Mouse (Mus musculus) forebrain, embryonic 12.5 days (tissue): ENCODE data around the gene Pycr1. TPM values are rescaled to one million over a fixed set of nuclear protein-coding genes. Genes with fewer than 3 reads are reported as not detected.
A peak's percentile ranks its signal among the peaks of the same experiment; 100 is the strongest.

Experiments used
- ATAC-seq: fragments of 200-750 bp; cut with Nextera tagmentation; 2 replicates; pipeline ENCODE4 v1.8.0; 2017; ENCODE audit warnings: moderate TSS enrichment; ENCODE audit not compliant: low FRiP score
- H3K27ac ChIP-seq: fragments of 300-500 bp; sonication (generic); 2 replicates; pipeline ENCODE4 v1.5.1; 2016; ENCODE audit warnings: mild to moderate bottlenecking
- H3K27me3 ChIP-seq: fragments of 300-500 bp; sonication (generic); 2 replicates; pipeline ENCODE4 v1.6.1; 2016; ENCODE audit warnings: mild to moderate bottlenecking
- H3K36me3 ChIP-seq: fragments of 300-500 bp; sonication (generic); replicated peaks from 2 replicates; pipeline ENCODE4 v1.6.1; 2016; ENCODE audit warnings: mild to moderate bottlenecking
- H3K4me1 ChIP-seq: fragments of 300-500 bp; sonication (generic); 2 replicates; pipeline ENCODE4 v1.6.1; 2016
- H3K4me2 ChIP-seq: fragments of 300-500 bp; sonication (generic); 2 replicates; pipeline ENCODE4 v1.6.1; 2016; ENCODE audit warnings: mild to moderate bottlenecking, moderate library complexity
- H3K4me3 ChIP-seq: fragments of 300-500 bp; sonication (generic); replicated peaks from 2 replicates; pipeline ENCODE4 v1.5.1; 2016; ENCODE audit warnings: mild to moderate bottlenecking
- H3K9ac ChIP-seq: fragments of 300-500 bp; sonication (generic); 2 replicates; pipeline ENCODE4 v1.6.1; 2016; ENCODE audit warnings: mild to moderate bottlenecking
- H3K9me3 ChIP-seq: fragments of 300-500 bp; sonication (generic); 2 replicates; pipeline ENCODE4 v1.6.1; 2016
- WGBS: fragments of 180-500 bp; shearing (Covaris S2); methylation state at CpG from one replicate; pipeline ENCODE4 v1.1.7; 2016; 5-methylcytosine and 5-hydroxymethylcytosine counted together
- polyA plus RNA-seq: library from polyadenylated mRNA; unstranded; fragments of >200 nt; fragmentation: Nextera tagmentation; extraction: Ambion mirVana; gene quantifications from 2 replicates; pipeline ENCODE4 v1.2.1, GENCODE M21; 2016

Pycr1 gene
- polyA plus RNA-seq, 1 experiment from 2014 or later, result 32.5 TPM

GRCm38 (mm10) chr11:120609250-120609649 is 34.3 kb downstream of the Pycr1 start:
- no peak for ATAC-seq
- no peak overlapping the region for H3K4me3 ChIP-seq
- peaks cover 78% of the 10 kb centered on the region for H3K36me3 ChIP-seq
- peaks cover 9% of the 10 kb centered on the region for H3K4me1 ChIP-seq
- no peaks in the 10 kb centered on the region for H3K9me3 ChIP-seq
- no peak overlapping the region for H3K9ac ChIP-seq
- no peak overlapping the region for H3K4me2 ChIP-seq
- peaks cover 23% of the 10 kb centered on the region for H3K27me3 ChIP-seq
- WGBS, result 41% methylated on average over 8 of the region's 8 CpGs
- H3K27ac ChIP-seq, result no peak overlapping the region

DNA sequence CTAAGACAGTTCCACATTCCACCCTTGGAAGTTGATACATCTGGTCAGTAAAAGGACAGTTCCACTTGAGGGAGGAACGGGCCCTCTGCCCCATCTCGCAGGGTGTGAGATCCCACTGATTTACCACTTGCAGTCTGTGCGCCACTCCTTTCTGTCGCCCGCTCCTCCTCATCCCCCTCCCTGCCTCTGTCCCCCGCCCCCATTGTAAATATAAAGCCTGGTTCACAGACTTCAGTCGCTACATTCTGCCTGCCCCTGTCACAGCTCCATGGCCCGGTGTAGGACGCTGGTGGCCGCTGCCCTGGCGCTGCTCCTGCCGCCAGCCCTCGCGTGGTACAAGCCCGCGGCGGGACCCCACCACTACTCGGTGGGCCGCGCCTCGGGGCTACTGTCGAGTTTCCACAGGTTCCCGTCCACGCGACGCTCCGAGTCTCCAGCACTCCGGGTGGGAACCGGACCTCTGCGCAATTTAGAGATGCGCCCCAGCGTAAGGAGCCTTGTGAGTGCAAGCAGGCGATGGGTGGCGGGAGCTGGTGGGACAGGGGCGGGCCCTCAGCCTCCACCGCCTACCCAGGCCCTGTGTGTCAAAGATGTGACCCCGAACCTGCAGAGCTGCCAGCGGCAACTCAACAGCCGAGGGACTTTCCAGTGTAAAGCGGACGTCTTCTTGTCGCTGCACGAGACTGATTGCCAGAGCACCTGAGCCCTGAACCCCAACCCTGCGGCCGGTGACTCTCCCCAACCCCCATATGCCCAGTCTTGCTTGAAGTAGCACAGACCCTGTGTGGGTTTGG is 35.1 kb downstream of the Pycr1 start, which contains the start of gene Npb:
Npb (plus strand) TSS at position 237 of the 794 bp plus-strand sequence.
- H3K4me1 ChIP-seq, result peaks cover 9% of the 10 kb centered on the region
- 6% methylated on average over 45 of the region's 45 CpGs for WGBS
- peaks cover 78% of the 10 kb centered on the region for H3K36me3 ChIP-seq
- peak; percentile 21; the same call in 1 of the 2 replicates for ATAC-seq
- peak within 1 kb of the TSS; percentile 21 for H3K4me3 ChIP-seq
- no peak within 1 kb of the TSS for H3K27ac ChIP-seq
- no peaks in the 10 kb centered on the region for H3K9me3 ChIP-seq
- H3K4me2 ChIP-seq, result peak within 1 kb of the TSS; percentile 42
- H3K27me3 ChIP-seq, result peaks cover 23% of the 10 kb centered on the region
- H3K9ac ChIP-seq, result peak within 1 kb of the TSS; percentile 50

DNA sequence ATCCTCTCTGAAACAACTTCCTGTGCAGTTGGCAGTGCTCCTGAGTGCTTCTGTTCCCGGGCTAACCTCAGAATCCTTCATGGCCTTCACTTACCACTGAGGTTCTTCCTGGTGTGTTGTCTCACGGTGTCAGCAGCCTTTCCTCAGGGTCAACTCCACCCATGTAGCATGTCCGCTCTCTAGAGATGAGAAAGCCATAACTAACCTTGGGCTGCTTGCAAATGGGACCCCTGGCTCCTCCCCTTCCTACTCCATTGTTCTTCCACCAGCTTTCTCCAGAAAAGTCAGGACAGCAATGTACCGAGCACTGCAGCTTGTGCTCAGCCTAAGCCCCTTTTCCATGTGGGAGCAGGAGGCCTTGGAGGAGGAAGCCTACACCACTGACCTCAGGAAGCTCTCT is 36.8 kb downstream of the Pycr1 start:
- H3K4me2 ChIP-seq, result no peak overlapping the region
- ATAC-seq, result no peak
- H3K9ac ChIP-seq, result no peak overlapping the region
- peaks cover 9% of the 10 kb centered on the region for H3K4me1 ChIP-seq
- no peak overlapping the region for H3K27ac ChIP-seq
- no peaks in the 10 kb centered on the region for H3K9me3 ChIP-seq
- peaks cover 78% of the 10 kb centered on the region for H3K36me3 ChIP-seq
- peaks cover 23% of the 10 kb centered on the region for H3K27me3 ChIP-seq
- 81% methylated on average over 4 of the region's 4 CpGs for WGBS
- H3K4me3 ChIP-seq, result no peak overlapping the region

GRCm38 (mm10) chr11:120605667-120606066 is 37.9 kb downstream of the Pycr1 start:
- H3K9ac ChIP-seq, result no peak overlapping the region
- no peaks in the 10 kb centered on the region for H3K9me3 ChIP-seq
- H3K4me2 ChIP-seq, result no peak overlapping the region
- peaks cover 23% of the 10 kb centered on the region for H3K27me3 ChIP-seq
- no peak overlapping the region for H3K27ac ChIP-seq
- H3K4me1 ChIP-seq, result peaks cover 9% of the 10 kb centered on the region
- peaks cover 72% of the 10 kb centered on the region for H3K36me3 ChIP-seq
- no peak for ATAC-seq
- H3K4me3 ChIP-seq, result no peak overlapping the region
- WGBS, result 86% methylated on average over 7 of the region's 7 CpGs

GRCm38 (mm10) chr11:120603545-120603944 is 40.0 kb downstream of the Pycr1 start:
- Histone ChIP-seq H3K27me3 (peaks cover 10% of the 10 kb centered on the region), H3K27ac (no peak overlapping the region), H3K36me3 (peaks cover 67% of the 10 kb centered on the region), H3K9ac (no peak overlapping the region), H3K4me3 (no peak overlapping the region), H3K4me1 (peaks cover 15% of the 10 kb centered on the region), H3K4me2 (no peak overlapping the region), H3K9me3 (no peaks in the 10 kb centered on the region)
- ATAC-seq, result no peak
- 85% methylated on average over 2 of the region's 2 CpGs for WGBS

DNA sequence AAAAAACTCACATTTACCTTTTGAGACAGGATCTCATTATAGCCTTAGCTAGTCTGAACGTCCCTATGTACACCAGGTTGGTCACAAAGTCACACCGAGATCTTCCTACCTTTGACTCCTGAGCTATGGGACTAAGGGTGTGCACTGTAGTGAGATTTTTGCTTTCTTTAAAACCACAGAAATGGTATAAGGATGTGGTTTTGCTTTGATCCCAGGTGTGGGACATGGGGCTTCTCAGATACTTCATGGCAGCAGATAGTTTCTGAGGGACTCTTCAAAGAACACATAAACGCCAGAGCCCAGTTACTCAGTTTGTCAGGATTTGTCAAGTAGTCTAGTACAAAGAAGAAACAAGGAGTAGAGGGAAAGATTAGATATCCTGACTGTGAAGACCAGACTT is 42.9 kb downstream of the Pycr1 start:
- Histone ChIP-seq H3K27me3 (no peaks in the 10 kb centered on the region), H3K4me1 (peaks cover 27% of the 10 kb centered on the region), H3K9me3 (no peaks in the 10 kb centered on the region), H3K9ac (no peak overlapping the region), H3K36me3 (peaks cover 65% of the 10 kb centered on the region), H3K4me3 (no peak overlapping the region), H3K27ac (no peak overlapping the region), H3K4me2 (no peak overlapping the region)
- no peak for ATAC-seq
- WGBS, result 94% methylated on average over 3 of the region's 3 CpGs

- ATAC-seq, result no peak
- 51% methylated on average over 17 of the region's 17 CpGs for WGBS
- peaks cover 63% of the 10 kb centered on the region for H3K36me3 ChIP-seq
- no peaks in the 10 kb centered on the region for H3K9me3 ChIP-seq
- peak overlapping the region; percentile 90 for H3K27ac ChIP-seq
- peak overlapping the region; percentile 100 for H3K4me3 ChIP-seq
- H3K27me3 ChIP-seq, result no peaks in the 10 kb centered on the region
- H3K4me2 ChIP-seq, result peak overlapping the region; percentile 97
- H3K9ac ChIP-seq, result peak overlapping the region; percentile 100
- peaks cover 32% of the 10 kb centered on the region for H3K4me1 ChIP-seq
These were observed 44.5 kb downstream of the Pycr1 start for GRCm38 (mm10) chr11:120598990-120599549.

DNA sequence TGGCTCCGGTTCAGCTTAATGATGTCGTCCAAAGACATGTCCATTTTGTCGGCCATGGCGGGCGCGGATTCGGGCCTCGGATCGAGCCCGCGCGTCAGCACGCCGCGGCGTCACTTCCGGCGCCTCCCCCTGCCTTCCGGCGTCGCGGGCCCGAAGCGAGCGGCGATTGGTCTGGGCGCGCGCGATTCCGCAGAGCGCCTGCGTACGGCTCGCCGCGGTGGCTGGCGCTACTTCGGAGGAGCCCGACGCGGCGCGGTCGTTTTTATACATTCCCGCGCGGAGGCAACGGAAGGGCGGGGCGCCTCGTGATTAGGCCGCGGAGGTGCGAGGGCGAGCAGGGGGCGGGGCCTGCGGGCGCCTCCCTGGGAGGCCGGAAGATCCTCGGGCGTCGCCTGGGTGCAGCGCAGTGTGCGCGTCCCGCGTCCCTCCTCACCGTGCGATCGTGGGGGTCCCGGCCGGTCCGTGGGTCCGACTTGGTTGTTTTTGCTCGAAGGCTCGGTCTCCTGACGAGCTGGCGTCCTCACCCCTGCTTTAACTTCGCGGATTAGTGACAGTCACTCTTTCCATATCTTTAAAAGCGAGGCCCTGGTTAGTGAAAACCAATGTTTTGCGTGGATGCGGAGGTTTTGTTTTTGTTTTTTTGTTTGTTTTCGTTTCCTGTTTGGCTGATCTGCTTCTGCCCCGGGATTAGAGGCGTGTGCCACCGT is 45.1 kb downstream of the Pycr1 start, which contains the start of the genes Alyref and Anapc11:
Alyref (minus strand) TSS at position 83 of the 707 bp plus-strand sequence.
Anapc11 (plus strand) TSS at position 139 of the 707 bp plus-strand sequence.
- no peaks in the 10 kb centered on the region for H3K9me3 ChIP-seq
- H3K9ac ChIP-seq, result peak within 1 kb of the TSS; percentile 100
- peaks cover 32% of the 10 kb centered on the region for H3K4me1 ChIP-seq
- peak within 1 kb of the TSS; percentile 90 for H3K27ac ChIP-seq
- under 1% methylated on average over 86 of the region's 88 CpGs for WGBS
- H3K4me3 ChIP-seq, result peak within 1 kb of the TSS; percentile 100
- peak within 1 kb of the TSS; percentile 97 for H3K4me2 ChIP-seq
- H3K27me3 ChIP-seq, result no peaks in the 10 kb centered on the region
- peaks cover 63% of the 10 kb centered on the region for H3K36me3 ChIP-seq
- ATAC-seq, result peak; percentile 98

DNA sequence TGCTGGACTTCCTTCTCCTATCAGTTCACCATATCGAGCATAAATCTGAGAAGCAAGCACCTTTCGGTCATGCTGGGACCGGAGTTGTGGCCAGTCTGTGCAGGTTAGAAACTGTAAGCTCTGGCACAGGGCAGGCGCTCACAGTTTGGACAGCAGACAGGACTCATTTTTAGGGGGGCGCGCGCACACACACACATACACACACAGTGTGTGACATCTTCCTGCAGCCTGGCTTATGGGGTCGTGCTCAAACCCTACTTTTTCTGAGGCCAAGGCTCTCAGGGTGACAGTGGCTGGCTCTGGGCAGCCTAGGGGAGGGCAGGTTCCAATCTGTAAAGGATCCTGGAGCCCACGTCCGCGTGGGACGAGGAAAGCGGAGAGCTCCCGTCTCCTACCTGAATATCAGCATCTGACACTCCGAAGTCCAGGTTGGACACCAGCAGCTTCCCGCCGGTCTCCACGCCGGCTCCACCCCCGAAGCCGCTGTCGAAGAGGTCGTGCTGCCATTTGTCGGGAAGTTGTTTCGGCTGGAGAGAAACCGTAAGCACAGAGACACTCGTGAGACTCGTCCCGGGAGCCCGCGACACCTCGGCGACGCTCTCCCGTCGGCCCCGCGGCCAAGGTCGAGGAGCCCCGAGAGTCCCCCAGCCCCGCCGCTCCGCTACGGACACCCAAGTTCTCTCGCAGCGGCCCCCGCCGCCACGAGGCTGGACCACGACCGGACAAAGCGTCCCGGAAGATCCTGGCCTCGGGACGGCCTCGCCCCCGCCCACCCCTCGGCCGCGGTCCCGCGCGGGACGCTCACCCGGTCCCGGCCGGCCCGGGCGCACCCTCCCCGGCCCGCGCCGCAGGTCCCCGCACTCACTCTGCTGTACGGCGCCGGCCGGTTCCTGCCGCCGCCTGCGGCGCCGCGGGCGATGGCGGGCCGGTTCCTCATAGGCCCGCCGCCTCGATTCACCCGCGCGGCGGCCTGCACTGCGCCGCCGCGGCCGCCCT is 46.0 kb downstream of the Pycr1 start:
- H3K36me3 ChIP-seq, result peaks cover 63% of the 10 kb centered on the region
- H3K4me3 ChIP-seq, result peak overlapping the region; percentile 100
- H3K27me3 ChIP-seq, result no peaks in the 10 kb centered on the region
- WGBS, result 5% methylated on average over 92 of the region's 99 CpGs
- peak overlapping the region; percentile 100 for H3K9ac ChIP-seq
- no peak for ATAC-seq
- H3K4me1 ChIP-seq, result peaks cover 32% of the 10 kb centered on the region
- no peaks in the 10 kb centered on the region for H3K9me3 ChIP-seq
- H3K27ac ChIP-seq, result peak overlapping the region; percentile 90
- peak overlapping the region; percentile 97 for H3K4me2 ChIP-seq

DNA sequence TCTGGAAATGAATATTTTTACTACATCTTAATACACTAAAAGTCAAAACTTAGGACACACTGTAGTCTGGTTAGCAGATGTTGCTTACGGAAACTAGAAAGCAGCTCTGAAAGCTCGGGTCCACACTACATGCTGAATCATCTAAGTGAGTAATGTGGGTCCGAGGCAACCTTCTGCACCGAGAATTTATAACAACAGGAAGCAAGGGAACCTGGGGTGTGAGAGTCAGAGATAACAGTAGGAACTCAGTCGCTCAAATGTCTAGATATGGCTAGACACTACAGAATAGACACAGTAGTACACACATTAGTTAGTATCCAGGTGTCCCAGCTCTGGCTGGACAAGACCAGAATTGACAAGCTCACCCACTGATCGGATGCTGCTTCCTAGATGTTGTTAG is 55.0 kb downstream of the Pycr1 start:
- H3K4me1 ChIP-seq, result no peaks in the 10 kb centered on the region
- H3K27me3 ChIP-seq, result no peaks in the 10 kb centered on the region
- no peak overlapping the region for H3K9ac ChIP-seq
- 0 out of 2 replicates have a peak, but pooled peaks cover 4% of the 10 kb centered on the region for H3K9me3 ChIP-seq
- H3K4me2 ChIP-seq, result no peak overlapping the region
- 96% methylated on average over 6 of the region's 6 CpGs for WGBS
- no peak overlapping the region for H3K4me3 ChIP-seq
- no peak for ATAC-seq
- H3K27ac ChIP-seq, result no peak overlapping the region
- H3K36me3 ChIP-seq, result peaks cover 97% of the 10 kb centered on the region
